Mouse (Mus musculus): ENCODE data around the gene Usb1.

DNA sequence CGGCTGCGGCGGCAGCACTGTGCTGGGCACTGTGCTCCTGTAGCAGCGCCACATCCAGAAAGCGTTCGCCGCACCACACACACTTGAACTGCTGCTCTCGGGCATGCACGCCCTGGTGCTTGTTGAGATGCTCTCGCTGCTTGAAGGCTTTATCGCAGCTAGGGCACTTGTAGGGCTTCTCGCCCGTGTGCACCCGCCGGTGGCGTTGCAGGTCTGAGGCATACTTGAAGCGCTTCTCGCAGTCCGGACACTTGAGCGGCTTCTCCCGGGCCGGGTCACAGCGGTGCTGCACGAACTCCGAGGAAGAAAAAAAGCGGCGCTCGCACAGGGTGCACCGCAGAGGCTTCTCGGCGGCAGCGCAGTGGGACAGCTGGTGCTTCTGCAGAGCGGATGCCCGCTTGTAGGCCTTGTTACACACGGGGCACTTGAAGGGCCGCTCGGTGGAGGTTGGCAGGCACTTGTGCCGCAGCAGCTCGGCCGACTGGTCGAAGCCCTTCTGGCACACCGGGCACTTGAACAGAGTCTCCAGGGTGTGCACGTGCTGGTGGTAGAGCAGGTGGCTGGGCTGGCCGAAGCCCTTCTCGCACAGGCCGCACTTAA lies 4.1 kb upstream of the Usb1 start:
- TF ChIP-seq ZNF384 (IDR thresholded peaks at IDR 0.05; ENCODE audit: low read depth, low read length) (no peak), CHD2 (IDR thresholded peaks at IDR 0.05; ENCODE audit: low read depth, low read length) (no peak), ZC3H11A (IDR thresholded peaks at IDR 0.05; ENCODE audit: borderline replicate concordance, low read depth, low read length) (no peak)

All from ES-E14 (cell line).